Mouse (Mus musculus) liver, embryonic 11.5 days (tissue): ENCODE results near the gene Pdcd1lg2. TPM values are rescaled to one million over a fixed set of nuclear protein-coding genes. Genes with fewer than 3 reads are reported as not detected.

Experiments used
- ATAC-seq: fragments of 200-750 bp; cut with Nextera tagmentation; replicated peaks from 2 replicates; pipeline ENCODE4 v1.8.0; 2017; ENCODE audit warnings: moderate number of reproducible peaks, mild to moderate bottlenecking, moderate TSS enrichment, moderate library complexity; ENCODE audit not compliant: low FRiP score
- DNase-seq: peaks from one replicate; pipeline ENCODE4 v3.0.0-alpha.2; 2017; ENCODE audit warnings: low spot score
- H3K27ac ChIP-seq: fragments of 300-500 bp; sonication (generic); 2 replicates; pipeline ENCODE4 v1.5.1; 2014; ENCODE audit warnings: mild to moderate bottlenecking, low read depth, low read length, control low read depth
- H3K27me3 ChIP-seq: fragments of 300-500 bp; sonication (generic); replicated peaks from 2 replicates; pipeline ENCODE4 v1.6.1; 2014; ENCODE audit warnings: low read length, mixed read lengths; ENCODE audit not compliant: control insufficient read depth, insufficient read depth
- H3K36me3 ChIP-seq: fragments of 300-500 bp; sonication (generic); 2 replicates; pipeline ENCODE4 v1.6.1; 2014; ENCODE audit warnings: mild to moderate bottlenecking, low read length, moderate library complexity, mixed read lengths; ENCODE audit not compliant: control insufficient read depth, insufficient read depth
- H3K4me1 ChIP-seq: fragments of 300-500 bp; sonication (generic); replicated peaks from 2 replicates; pipeline ENCODE4 v1.6.1; 2014; ENCODE audit warnings: low read length, mixed read lengths; ENCODE audit not compliant: control insufficient read depth, insufficient read depth
- H3K4me2 ChIP-seq: fragments of 300-500 bp; sonication (generic); 2 replicates; pipeline ENCODE4 v1.6.1; 2014; ENCODE audit warnings: mild to moderate bottlenecking, control low read depth, moderate library complexity
- H3K4me3 ChIP-seq: fragments of 300-500 bp; sonication (generic); 2 replicates; pipeline ENCODE4 v1.5.1; 2014; ENCODE audit warnings: low read depth, low read length, control low read depth
- H3K9ac ChIP-seq: fragments of 300-500 bp; sonication (generic); 2 replicates; pipeline ENCODE4 v1.6.1; 2014; ENCODE audit warnings: low read depth, low read length, control low read depth
- H3K9me3 ChIP-seq: fragments of 300-500 bp; sonication (generic); 2 replicates; pipeline ENCODE4 v1.6.1; 2016; ENCODE audit warnings: low read length, inconsistent platforms, mixed read lengths; ENCODE audit not compliant: control insufficient read depth
- WGBS: fragments of 180-500 bp; shearing (Covaris S2); extraction: QIAGEN DNeasy Blood & Tissue Kit; methylation state at CpG from one replicate; pipeline ENCODE4 v1.1.7; 2014; 5-methylcytosine and 5-hydroxymethylcytosine counted together
- polyA plus RNA-seq: library from polyadenylated mRNA; unstranded; fragments of >200 nt; fragmentation: Nextera tagmentation; extraction: Ambion mirVana; gene quantifications from 2 replicates; pipeline ENCODE4 v1.2.1, GENCODE M21; 2014

Gene Pdcd1lg2
- polyA plus RNA-seq: not detected in 2 replicates

DNA sequence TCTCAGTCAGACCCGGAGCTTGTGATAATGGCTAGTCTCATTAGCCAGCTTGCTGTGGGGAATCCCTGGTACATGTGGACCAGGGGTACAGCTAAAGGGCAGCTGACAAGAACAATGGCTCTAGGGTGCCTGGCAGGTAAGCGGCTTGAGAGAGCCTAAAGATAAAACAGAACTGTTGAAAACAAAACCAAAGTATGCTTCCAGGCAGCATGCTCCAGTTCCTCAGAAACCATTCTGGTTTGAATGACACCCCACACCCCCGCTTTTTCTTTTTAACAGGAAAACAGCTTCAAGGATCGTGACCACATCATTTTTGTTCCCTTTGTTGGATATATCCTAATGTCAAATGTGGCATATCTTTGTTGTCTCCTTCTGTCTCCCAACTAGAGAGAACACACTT lies at the start of gene Pdcd1lg2:
Gene Pdcd1lg2, plus strand, starts transcription at position 301 of the 400 bp plus-strand sequence.
- H3K4me1 ChIP-seq: no peaks in the 10 kb centered on the region
- 73% methylated on average over 4 of the region's 4 CpGs for WGBS
- no peak within 1 kb of the TSS for H3K4me2 ChIP-seq
- H3K27ac ChIP-seq: no peak within 1 kb of the TSS
- ATAC-seq: no peak
- H3K27me3 ChIP-seq: no peaks in the 10 kb centered on the region
- H3K4me3 ChIP-seq: no peak within 1 kb of the TSS
- no peaks in the 10 kb centered on the region for H3K36me3 ChIP-seq
- no peak for DNase-seq
- H3K9me3 ChIP-seq: no peaks in the 10 kb centered on the region
- no peak within 1 kb of the TSS for H3K9ac ChIP-seq

DNA sequence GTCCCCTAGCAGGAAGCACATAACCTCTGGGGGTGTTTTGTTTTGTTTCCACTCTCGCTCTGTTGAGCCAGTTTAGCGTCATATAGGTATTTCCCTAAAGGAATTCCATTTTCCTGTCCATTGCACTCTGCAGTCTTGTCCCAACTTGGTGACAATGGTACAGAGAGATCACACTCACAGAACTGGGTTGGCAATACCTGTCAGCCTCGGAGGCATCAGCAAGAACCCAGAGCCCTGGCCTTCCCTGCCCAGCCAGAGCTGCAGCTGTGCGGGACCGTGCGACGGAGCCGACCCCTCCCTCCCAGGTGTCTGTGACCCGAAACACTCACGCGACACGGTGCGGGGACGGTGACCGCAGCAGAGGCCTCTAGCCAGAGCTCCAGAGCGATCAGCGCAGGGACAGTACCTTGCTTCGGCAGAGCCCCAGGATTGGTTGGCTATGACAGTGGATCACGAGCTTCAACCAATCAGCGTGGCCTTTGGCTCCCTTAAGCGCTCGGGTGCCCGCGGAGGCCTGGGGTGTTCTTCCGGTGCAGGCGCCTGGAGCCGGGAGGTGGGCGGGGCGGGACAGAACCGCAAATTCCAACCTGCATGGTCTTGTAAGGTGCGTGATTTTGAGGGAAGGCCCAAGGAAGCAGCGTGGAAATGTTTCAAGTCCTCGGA lies 49.1 kb upstream of the Pdcd1lg2 start:
- 3% methylated on average over 33 of the region's 33 CpGs for WGBS
- H3K27ac ChIP-seq: no peak overlapping the region; the same call in 1 of the 2 replicates
- peak; percentile 80 for DNase-seq
- peak overlapping the region; percentile 78 for H3K9ac ChIP-seq
- peaks cover 16% of the 10 kb centered on the region for H3K4me1 ChIP-seq
- peak overlapping the region; percentile 89 for H3K4me2 ChIP-seq
- peak overlapping the region; percentile 74 for H3K4me3 ChIP-seq
- H3K27me3 ChIP-seq: no peaks in the 10 kb centered on the region
- no peaks in the 10 kb centered on the region for H3K9me3 ChIP-seq
- peak; percentile 100 for ATAC-seq
- no peaks in the 10 kb centered on the region for H3K36me3 ChIP-seq

DNA sequence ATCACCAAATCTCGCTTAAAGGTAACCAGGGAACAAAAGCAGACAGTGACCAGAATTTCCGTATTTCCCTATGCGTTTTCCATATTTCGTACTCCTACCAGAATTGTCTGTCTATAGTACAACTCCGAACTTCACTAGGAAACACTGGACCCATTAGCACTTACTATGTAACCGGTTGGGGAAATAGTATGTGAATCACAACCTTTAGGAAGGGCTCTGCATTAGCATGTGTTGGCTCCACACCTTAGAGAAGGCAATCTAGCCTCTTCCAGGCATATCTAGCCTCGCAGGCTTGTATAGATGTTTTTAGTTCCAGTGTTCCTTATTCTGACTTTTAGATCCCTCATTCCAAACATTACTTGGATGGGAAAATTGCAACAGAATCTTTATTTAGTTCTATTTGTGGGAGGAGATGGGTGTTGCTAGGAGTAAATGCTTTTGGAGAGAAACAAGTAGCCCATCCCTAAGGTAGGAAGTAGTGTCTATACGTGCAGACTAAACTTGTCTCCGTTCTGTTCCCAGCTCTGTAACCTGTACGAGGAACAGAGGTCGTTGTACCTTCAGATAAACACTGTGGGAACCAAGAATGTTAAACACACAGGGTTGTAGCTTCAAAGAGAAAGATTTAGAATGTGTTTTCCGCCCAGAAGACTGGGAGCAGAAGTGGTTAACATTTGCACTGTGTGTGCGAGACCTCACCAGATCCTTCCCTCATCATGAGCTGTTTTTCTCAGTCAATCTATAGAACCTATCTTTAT lies 48.4 kb upstream of the Pdcd1lg2 start:
- Histone ChIP-seq H3K9me3 (no peaks in the 10 kb centered on the region), H3K4me2 (peak overlapping the region; percentile 89), H3K4me1 (peaks cover 17% of the 10 kb centered on the region), H3K27me3 (no peaks in the 10 kb centered on the region), H3K9ac (peak overlapping the region; percentile 52; the same call in 1 of the 2 replicates), H3K4me3 (peak overlapping the region; percentile 74), H3K27ac (no peak overlapping the region), H3K36me3 (no peaks in the 10 kb centered on the region)
- DNase-seq: no peak
- ATAC-seq: no peak
- 36% methylated on average over 13 of the region's 13 CpGs for WGBS

GRCm38 (mm10) chr19:29363557-29363956 lies 47.2 kb upstream of the Pdcd1lg2 start:
- 88% methylated on average over 7 of the region's 7 CpGs for WGBS
- Histone ChIP-seq H3K4me3 (no peak overlapping the region), H3K36me3 (no peaks in the 10 kb centered on the region), H3K27ac (no peak overlapping the region), H3K4me2 (no peak overlapping the region), H3K9me3 (no peaks in the 10 kb centered on the region), H3K27me3 (no peaks in the 10 kb centered on the region), H3K9ac (no peak overlapping the region), H3K4me1 (peaks cover 20% of the 10 kb centered on the region)
- ATAC-seq: no peak
- DNase-seq: no peak

DNA sequence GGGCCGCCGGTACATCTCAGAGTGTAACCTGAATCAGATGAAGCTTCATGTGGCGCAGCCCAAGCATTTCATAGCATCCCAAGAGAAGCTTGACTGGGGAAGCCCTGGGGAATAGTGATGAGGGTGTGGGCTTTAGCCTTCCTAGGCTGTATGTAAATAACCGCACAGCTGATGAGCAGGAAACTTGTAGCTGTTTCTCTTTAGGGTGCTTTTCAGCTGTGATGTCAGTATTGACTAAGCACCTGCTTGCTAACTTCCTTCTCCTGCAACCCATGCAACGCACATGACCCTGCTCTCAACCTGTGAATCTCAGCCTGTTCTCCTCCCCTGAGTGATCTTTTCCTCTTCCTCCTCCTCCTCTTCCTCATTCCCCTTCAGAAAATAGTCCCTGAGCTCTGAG lies 46.6 kb upstream of the Pdcd1lg2 start:
- Histone ChIP-seq H3K27ac (no peak overlapping the region), H3K4me2 (no peak overlapping the region), H3K9me3 (no peaks in the 10 kb centered on the region), H3K27me3 (no peaks in the 10 kb centered on the region), H3K9ac (no peak overlapping the region), H3K4me1 (peaks cover 23% of the 10 kb centered on the region), H3K4me3 (no peak overlapping the region), H3K36me3 (no peaks in the 10 kb centered on the region)
- DNase-seq (no peak), ATAC-seq (no peak)
- 76% methylated on average over 5 of the region's 5 CpGs for WGBS

DNA sequence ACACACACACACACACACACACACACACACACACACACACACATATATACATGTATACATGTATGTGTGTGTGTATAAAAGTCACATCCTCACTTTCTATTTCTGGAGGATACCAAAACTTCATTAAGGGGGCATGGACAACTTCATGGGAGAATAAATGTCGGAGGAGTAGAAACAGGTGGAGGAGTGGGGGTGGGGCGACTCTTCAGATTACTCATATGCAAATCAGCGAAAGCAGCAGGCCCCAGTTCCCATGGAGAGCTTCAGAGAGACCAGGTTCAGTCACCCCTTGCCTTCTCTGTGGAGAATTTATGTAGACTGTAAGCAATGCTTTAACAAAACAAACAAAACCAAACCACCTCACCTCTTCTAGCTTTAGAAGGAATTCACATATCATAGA lies 45.6 kb upstream of the Pdcd1lg2 start:
- Histone ChIP-seq H3K9ac (no peak overlapping the region), H3K4me3 (no peak overlapping the region), H3K4me1 (peaks cover 22% of the 10 kb centered on the region), H3K27me3 (no peaks in the 10 kb centered on the region), H3K4me2 (no peak overlapping the region), H3K27ac (no peak overlapping the region), H3K9me3 (no peaks in the 10 kb centered on the region), H3K36me3 (no peaks in the 10 kb centered on the region)
- no peak for ATAC-seq
- DNase-seq: no peak
- WGBS: 42% methylated on average over 3 of the region's 3 CpGs

DNA sequence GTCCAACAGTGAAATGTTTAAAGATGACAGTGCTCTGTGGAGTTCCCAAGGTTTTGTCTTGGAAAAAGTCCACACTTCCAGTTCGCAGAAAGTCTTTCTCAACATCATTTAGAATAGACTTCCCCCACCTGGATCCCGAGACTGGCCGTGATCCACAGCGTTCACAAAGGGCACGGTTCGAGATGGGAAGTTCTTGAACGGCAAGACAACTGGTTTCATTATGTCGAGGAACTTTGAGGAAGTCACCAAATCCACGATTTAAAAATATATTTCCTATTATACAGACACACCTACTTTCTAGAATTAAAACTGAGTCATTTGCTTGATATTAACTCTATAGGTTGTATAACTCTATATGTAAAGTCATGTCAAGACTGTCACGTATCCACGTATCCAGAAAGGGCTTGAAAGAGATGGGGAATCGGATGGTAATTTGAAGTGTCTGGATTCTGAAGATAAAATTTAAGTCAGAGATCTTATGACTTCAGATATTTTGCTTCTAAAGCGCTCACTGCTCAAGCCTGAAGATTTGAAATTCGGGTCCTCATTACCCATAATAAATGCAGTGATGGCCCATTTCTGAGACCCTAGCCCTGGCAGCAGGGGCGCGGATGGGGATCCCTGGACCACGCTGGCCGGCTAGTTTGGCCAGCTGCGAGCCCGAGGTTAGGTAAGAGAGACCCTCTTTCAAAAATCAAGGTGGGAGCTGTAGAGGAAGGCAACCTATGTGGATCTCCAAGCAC lies 44.3 kb upstream of the Pdcd1lg2 start:
- no peaks in the 10 kb centered on the region for H3K27me3 ChIP-seq
- H3K36me3 ChIP-seq: no peaks in the 10 kb centered on the region
- peak overlapping the region; percentile 46; the same call in 1 of the 2 replicates for H3K27ac ChIP-seq
- WGBS: 29% methylated on average over 20 of the region's 20 CpGs
- ATAC-seq: no peak
- peak overlapping the region; percentile 68 for H3K4me2 ChIP-seq
- H3K9ac ChIP-seq: peak overlapping the region; percentile 66
- no peaks in the 10 kb centered on the region for H3K9me3 ChIP-seq
- peaks cover 12% of the 10 kb centered on the region for H3K4me1 ChIP-seq
- H3K4me3 ChIP-seq: peak overlapping the region; percentile 66
- DNase-seq: no peak

DNA sequence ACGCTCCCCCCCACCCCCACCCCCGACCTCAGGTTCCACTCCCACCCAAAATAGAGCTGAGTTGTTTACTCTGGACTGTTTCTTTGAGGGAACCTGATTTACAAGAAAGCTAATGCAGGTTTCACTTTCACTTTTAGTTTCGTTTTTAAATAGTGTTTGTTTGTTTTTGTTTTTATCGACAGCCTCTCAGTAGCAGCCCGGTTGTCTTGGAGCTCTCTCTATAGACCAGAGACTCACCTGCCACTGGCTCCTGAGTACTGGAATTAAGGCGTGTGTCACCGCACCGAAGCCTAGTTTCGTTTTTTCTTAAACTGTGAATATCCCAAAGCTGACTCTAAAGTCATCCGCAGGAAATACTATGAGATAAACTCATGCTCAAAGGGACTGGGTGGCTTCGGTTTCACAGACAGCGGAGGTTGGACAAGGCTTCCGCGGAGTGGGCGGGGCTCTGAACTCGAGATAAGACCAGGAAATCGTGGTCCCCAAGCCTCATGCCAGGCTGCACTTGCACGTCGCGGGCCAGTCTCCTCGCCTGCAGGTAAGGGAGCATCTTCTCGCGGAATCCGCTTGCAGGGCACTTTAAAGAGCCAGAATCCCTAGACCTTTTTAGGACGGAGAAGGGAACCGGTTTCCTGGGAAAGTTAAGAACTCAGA lies 43.6 kb upstream of the Pdcd1lg2 start, which contains the start of the genes Plgrkt and Cd274:
Gene Plgrkt, minus strand, starts transcription at position 422 of the 654 bp plus-strand sequence.
Gene Cd274, plus strand, starts transcription at position 487 of the 654 bp plus-strand sequence.
- Histone ChIP-seq H3K9me3 (no peaks in the 10 kb centered on the region), H3K4me2 (peak within 1 kb of the TSS; percentile 68), H3K4me3 (peak within 1 kb of the TSS; percentile 66), H3K27ac (peak within 1 kb of the TSS; percentile 46; the same call in 1 of the 2 replicates), H3K4me1 (peaks cover 13% of the 10 kb centered on the region), H3K27me3 (no peaks in the 10 kb centered on the region), H3K9ac (peak within 1 kb of the TSS; percentile 66), H3K36me3 (no peaks in the 10 kb centered on the region)
- ATAC-seq (peak; percentile 93), DNase-seq (peak; percentile 82)
- 3% methylated on average over 26 of the region's 26 CpGs for WGBS
